Mouse (Mus musculus): ENCODE measurements around the gene Rps23. TPM values are rescaled to one million over a fixed set of nuclear protein-coding genes. Genes with fewer than 3 reads are reported as not detected.

Rps23 gene
- total and polyA plus RNA-seq, 2 experiments from 2014 or later: 146 to 170 TPM

- WGBS: 44% methylated on average over 7 of the region's 7 CpGs
- no peak overlapping the region for H3K27ac ChIP-seq
- no peaks in the 10 kb centered on the region for H3K27me3 ChIP-seq (ENCODE audit: insufficient read depth, low read length)
- H3K4me2 ChIP-seq (ENCODE audit: low read depth, low read length): no peak overlapping the region
- DNase-seq (ENCODE audit: low spot score) (peak; percentile 10), ATAC-seq (no peak)
- H3K4me1 ChIP-seq (ENCODE audit: insufficient read depth, low read length): peaks cover 4% of the 10 kb centered on the region; the same call in 1 of the 2 replicates
- H3K9me3 ChIP-seq (ENCODE audit: low read length): no peaks in the 10 kb centered on the region
- H3K36me3 ChIP-seq (ENCODE audit: insufficient read depth, low read length): no peaks in the 10 kb centered on the region
- H3K4me3 ChIP-seq (ENCODE audit: low read length): no peak overlapping the region
- H3K9ac ChIP-seq (replicated peaks; ENCODE audit: low read length): no peak overlapping the region
- no peak for TF ChIP-seq CTCF (IDR thresholded peaks at IDR 0.05; ENCODE audit: low read depth)
Measured at GRCm38 (mm10) chr13:90973409-90973808, 50.7 kb downstream of the Rps23 start.

Other genes starting within 250 kb of the Rps23 start
- 0.21 TPM in 1 of 2 replicates, not detected in the other for gene Atp6ap1l, start 17.6 kb upstream of the Rps23 start, total RNA-seq (2014; rRNA removed)
- 0.86 and 0.87 TPM in 2 replicates for gene Atp6ap1l, start 17.6 kb upstream of the Rps23 start, polyA plus RNA-seq (2015; fragmentation: Nextera tagmentation; extraction: Ambion mirVana)

Data from hindbrain, postnatal 0 days (tissue).